Mouse (Mus musculus) C2C12 (cell line): ENCODE data around the gene Kpnb1.

Experiments
- CTCF ChIP-seq: IDR thresholded peaks from one replicate; pipeline ENCODE4 v1.5.1; 2011; ENCODE audit not compliant: control insufficient read depth, insufficient read depth, insufficient read length
- FOSL1 ChIP-seq: IDR thresholded peaks from one replicate; pipeline ENCODE4 v1.8.0; 2011; ENCODE audit warnings: mild to moderate bottlenecking, low read length; ENCODE audit not compliant: poor library complexity, insufficient read depth, severe bottlenecking
- USF1 ChIP-seq: IDR thresholded peaks from one replicate; pipeline ENCODE4 v1.6.1; 2011; ENCODE audit warnings: low read depth, mild to moderate bottlenecking, control low read depth, moderate library complexity

DNA sequence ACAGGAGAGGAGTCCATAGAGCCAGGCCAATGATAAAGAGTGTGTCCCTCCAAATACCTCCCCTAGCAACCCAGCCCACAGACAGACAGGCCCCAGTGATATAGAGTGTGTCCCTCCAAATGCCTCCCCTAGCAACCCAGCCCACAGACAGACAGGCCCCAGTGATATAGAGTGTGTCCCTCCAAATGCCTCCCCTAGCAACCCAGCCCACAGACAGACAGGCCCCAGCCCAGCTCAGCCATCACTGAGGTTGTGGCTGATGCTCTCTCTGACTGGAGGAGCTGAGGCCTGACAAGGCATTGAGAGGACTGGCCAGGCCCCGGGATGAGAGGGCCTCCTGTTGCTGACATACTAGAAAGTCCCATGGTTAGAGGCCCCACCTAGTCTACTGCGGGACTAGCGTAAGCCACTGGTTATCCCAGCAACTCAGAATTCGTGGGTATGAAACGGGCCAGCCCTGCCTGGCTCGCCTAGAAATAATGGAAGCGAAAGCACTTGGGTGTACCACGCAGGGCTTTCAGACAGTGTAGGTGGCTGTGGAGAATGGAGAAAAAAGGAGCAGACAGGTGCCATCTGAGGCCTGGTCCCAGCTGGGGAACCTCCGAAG lies 75.1 kb downstream of the Kpnb1 start:
- TF ChIP-seq USF1 (no peak), CTCF (no peak), FOSL1 (no peak)
